Mouse (Mus musculus) midbrain, embryonic 14.5 days (tissue): Measurements from ENCODE around the gene Rprd1b. TPM values are rescaled to one million over a fixed set of nuclear protein-coding genes. Genes with fewer than 3 reads are reported as not detected.

Experiments
- ATAC-seq: fragments of 200-750 bp; cut with Nextera tagmentation; 2 replicates; pipeline ENCODE4 v1.8.0; 2017; ENCODE audit warnings: moderate number of reproducible peaks, moderate library complexity; ENCODE audit not compliant: low FRiP score, low TSS enrichment
- DNase-seq: peaks from one replicate; pipeline ENCODE4 v3.0.0-alpha.2; 2015
- H3K27ac ChIP-seq: fragments of 300-500 bp; sonication (generic); replicated peaks from 2 replicates; pipeline ENCODE4 v1.5.1; 2014; ENCODE audit warnings: mild to moderate bottlenecking, low read depth, low read length, moderate library complexity
- H3K27me3 ChIP-seq: fragments of 300-500 bp; sonication (generic); 2 replicates; pipeline ENCODE4 v1.6.1; 2014; ENCODE audit warnings: low read length, control low read depth, mixed read lengths; ENCODE audit not compliant: control insufficient read depth, insufficient read depth
- H3K36me3 ChIP-seq: fragments of 300-500 bp; sonication (generic); 2 replicates; pipeline ENCODE4 v1.6.1; 2014; ENCODE audit warnings: low read length, control low read depth; ENCODE audit not compliant: control insufficient read depth, insufficient read depth
- H3K4me1 ChIP-seq: fragments of 300-500 bp; sonication (generic); 2 replicates; pipeline ENCODE4 v1.6.1; 2014; ENCODE audit warnings: mild to moderate bottlenecking, antibody characterized with exemption, low read length, control low read depth; ENCODE audit not compliant: control insufficient read depth, insufficient read depth
- H3K4me2 ChIP-seq: fragments of 300-500 bp; sonication (generic); 2 replicates; pipeline ENCODE4 v1.6.1; 2014; ENCODE audit warnings: mild to moderate bottlenecking, low read length, moderate library complexity
- H3K4me3 ChIP-seq: fragments of 300-500 bp; sonication (generic); replicated peaks from 2 replicates; pipeline ENCODE4 v1.5.1; 2014; ENCODE audit warnings: low read depth, low read length
- H3K9ac ChIP-seq: fragments of 300-500 bp; sonication (generic); replicated peaks from 2 replicates; pipeline ENCODE4 v1.6.1; 2014; ENCODE audit warnings: mild to moderate bottlenecking, low read length, moderate library complexity
- H3K9me3 ChIP-seq: fragments of 300-500 bp; sonication (generic); 2 replicates; pipeline ENCODE4 v1.6.1; 2016; ENCODE audit warnings: low read length, control low read depth, mixed read lengths; ENCODE audit not compliant: control insufficient read depth
- WGBS: fragments of 180-500 bp; shearing (Covaris S2); extraction: QIAGEN DNeasy Blood & Tissue Kit; methylation state at CpG from one replicate; pipeline ENCODE4 v1.1.7; 2014; 5-methylcytosine and 5-hydroxymethylcytosine counted together
- polyA plus RNA-seq: library from polyadenylated mRNA; unstranded; fragments of >200 nt; fragmentation: Nextera tagmentation; extraction: Ambion mirVana; gene quantifications from 2 replicates; pipeline ENCODE4 v1.2.1, GENCODE M21; 2014

The Rprd1b gene
- polyA plus RNA-seq, 1 experiment from 2014 or later: 40.2 TPM

DNA sequence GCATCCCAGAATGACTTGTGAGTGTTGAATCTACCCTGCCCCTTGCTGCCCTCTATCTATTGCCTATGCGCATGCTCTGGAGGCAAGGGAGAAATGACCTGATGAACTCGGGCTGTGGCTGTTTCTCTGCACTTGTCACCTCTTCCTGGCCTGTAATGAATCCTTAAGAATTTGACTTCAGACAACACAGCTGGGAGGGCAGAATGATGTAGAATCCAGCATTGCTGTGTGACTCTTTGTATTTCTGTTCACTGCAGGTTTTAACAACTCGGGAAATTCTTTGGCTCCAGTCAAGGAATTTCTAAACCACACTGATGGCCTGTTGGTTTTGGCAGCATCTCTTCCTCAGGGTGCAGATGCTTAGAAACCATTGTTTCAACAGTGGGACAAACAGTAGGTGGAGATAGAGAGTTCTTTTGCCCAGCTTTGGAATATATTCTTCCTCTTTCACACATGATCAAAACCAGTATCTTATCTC is 36.3 kb downstream of the Rprd1b start:
- 70% methylated on average over 3 of the region's 3 CpGs for WGBS
- Histone ChIP-seq H3K4me1 (no peaks in the 10 kb centered on the region), H3K4me2 (no peak overlapping the region), H3K27me3 (no peaks in the 10 kb centered on the region), H3K9ac (no peak overlapping the region), H3K9me3 (no peaks in the 10 kb centered on the region), H3K4me3 (no peak overlapping the region), H3K36me3 (peaks cover 60% of the 10 kb centered on the region), H3K27ac (no peak overlapping the region)
- ATAC-seq: no peak
- DNase-seq: peak; percentile 67

- Histone ChIP-seq H3K9ac (no peak overlapping the region), H3K27me3 (no peaks in the 10 kb centered on the region), H3K4me2 (no peak overlapping the region), H3K36me3 (peaks cover 60% of the 10 kb centered on the region), H3K4me3 (no peak overlapping the region), H3K9me3 (no peaks in the 10 kb centered on the region), H3K27ac (no peak overlapping the region), H3K4me1 (no peaks in the 10 kb centered on the region)
- ATAC-seq (no peak), DNase-seq (no peak)
- WGBS: 86% methylated on average over 5 of the region's 5 CpGs
Measured at GRCm38 (mm10) chr2:158065064-158065463, 36.8 kb downstream of the Rprd1b start.

- ATAC-seq (no peak), DNase-seq (no peak)
- Histone ChIP-seq H3K27me3 (no peaks in the 10 kb centered on the region), H3K4me2 (no peak overlapping the region), H3K9me3 (no peaks in the 10 kb centered on the region), H3K4me3 (no peak overlapping the region), H3K9ac (no peak overlapping the region), H3K36me3 (peaks cover 59% of the 10 kb centered on the region), H3K4me1 (no peaks in the 10 kb centered on the region), H3K27ac (no peak overlapping the region)
Measured at GRCm38 (mm10) chr2:158066456-158066855, 38.2 kb downstream of the Rprd1b start.

GRCm38 (mm10) chr2:158067260-158067824 is 39.0 kb downstream of the Rprd1b start:
- no peak for ATAC-seq

GRCm38 (mm10) chr2:158068444-158068971 is 40.2 kb downstream of the Rprd1b start:
- no peak for DNase-seq
- Histone ChIP-seq H3K36me3 (peaks cover 61% of the 10 kb centered on the region), H3K4me3 (no peak overlapping the region), H3K27ac (no peak overlapping the region), H3K9me3 (no peaks in the 10 kb centered on the region), H3K9ac (no peak overlapping the region), H3K27me3 (no peaks in the 10 kb centered on the region), H3K4me2 (no peak overlapping the region), H3K4me1 (no peaks in the 10 kb centered on the region)
- ATAC-seq: no peak

More at GRCm38 (mm10) chr2:158067260-158067824, 39.0 kb downstream of the Rprd1b start:
- Histone ChIP-seq H3K4me3 (no peak overlapping the region), H3K9ac (no peak overlapping the region), H3K27ac (no peak overlapping the region), H3K4me1 (no peaks in the 10 kb centered on the region), H3K27me3 (no peaks in the 10 kb centered on the region), H3K36me3 (peaks cover 56% of the 10 kb centered on the region), H3K4me2 (no peak overlapping the region), H3K9me3 (no peaks in the 10 kb centered on the region)
- WGBS: 96% methylated on average over 5 of the region's 5 CpGs
- DNase-seq: no peak

GRCm38 (mm10) chr2:158070885-158071632 is 42.8 kb downstream of the Rprd1b start:
- DNase-seq (no peak), ATAC-seq (no peak)
- no peak overlapping the region for H3K9ac ChIP-seq
- H3K36me3 ChIP-seq: peaks cover 75% of the 10 kb centered on the region
- no peaks in the 10 kb centered on the region for H3K27me3 ChIP-seq
- H3K4me3 ChIP-seq: no peak overlapping the region
- H3K27ac ChIP-seq: no peak overlapping the region
- no peaks in the 10 kb centered on the region for H3K9me3 ChIP-seq
- H3K4me1 ChIP-seq: no peaks in the 10 kb centered on the region
- 89% methylated on average over 3 of the region's 3 CpGs for WGBS
- no peak overlapping the region for H3K4me2 ChIP-seq

DNA sequence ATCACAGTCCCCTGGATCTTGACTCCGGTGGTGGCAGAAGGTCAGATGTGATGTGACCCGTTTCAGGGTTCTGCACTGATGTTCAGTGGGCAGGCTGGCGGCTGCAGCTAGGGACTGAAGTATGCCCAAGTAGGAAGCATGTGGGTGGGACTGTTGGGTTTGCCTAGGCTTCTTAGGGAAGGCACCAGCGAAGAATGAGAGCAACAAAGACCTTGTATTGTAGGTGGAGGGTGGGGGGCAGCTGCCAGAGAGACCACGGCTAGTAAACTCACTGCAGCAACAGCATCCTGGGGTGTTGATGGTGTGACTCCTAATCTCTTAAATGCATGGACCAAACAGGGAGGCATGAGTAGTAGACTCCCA is 43.3 kb downstream of the Rprd1b start:
- no peaks in the 10 kb centered on the region for H3K9me3 ChIP-seq
- H3K4me3 ChIP-seq: no peak overlapping the region
- H3K9ac ChIP-seq: no peak overlapping the region
- H3K27ac ChIP-seq: no peak overlapping the region
- no peaks in the 10 kb centered on the region for H3K4me1 ChIP-seq
- DNase-seq (no peak), ATAC-seq (no peak)
- peaks cover 78% of the 10 kb centered on the region for H3K36me3 ChIP-seq
- H3K27me3 ChIP-seq: no peaks in the 10 kb centered on the region
- WGBS: 86% methylated on average over 5 of the region's 5 CpGs
- no peak overlapping the region for H3K4me2 ChIP-seq

- Histone ChIP-seq H3K9me3 (no peaks in the 10 kb centered on the region), H3K4me2 (no peak overlapping the region), H3K4me3 (no peak overlapping the region), H3K36me3 (peaks cover 65% of the 10 kb centered on the region), H3K9ac (no peak overlapping the region), H3K27me3 (no peaks in the 10 kb centered on the region), H3K4me1 (no peaks in the 10 kb centered on the region), H3K27ac (no peak overlapping the region)
- ATAC-seq (no peak), DNase-seq (no peak)
- 89% methylated on average over 5 of the region's 5 CpGs for WGBS
Measured at GRCm38 (mm10) chr2:158074835-158075234, 46.5 kb downstream of the Rprd1b start.

GRCm38 (mm10) chr2:158076690-158077089 is 48.4 kb downstream of the Rprd1b start:
- H3K9ac ChIP-seq: no peak overlapping the region
- H3K4me1 ChIP-seq: no peaks in the 10 kb centered on the region
- H3K4me3 ChIP-seq: no peak overlapping the region
- H3K27me3 ChIP-seq: no peaks in the 10 kb centered on the region
- H3K4me2 ChIP-seq: no peak overlapping the region
- WGBS: 86% methylated on average over 6 of the region's 6 CpGs
- peaks cover 49% of the 10 kb centered on the region for H3K36me3 ChIP-seq
- no peaks in the 10 kb centered on the region for H3K9me3 ChIP-seq
- H3K27ac ChIP-seq: no peak overlapping the region
- DNase-seq: no peak
- ATAC-seq: no peak
